Mouse (Mus musculus) embryonic fibroblast, embryonic 13.5 days (primary cell): ENCODE data around the gene Vangl1.

ENCODE experiments used
- CTCF ChIP-seq: IDR thresholded peaks from 2 replicates; pipeline ENCODE4 v1.5.1; 2011; ENCODE audit warnings: mild to moderate bottlenecking, control low read depth, low read length, moderate library complexity, borderline replicate concordance; ENCODE audit not compliant: insufficient read depth
- POLR2A ChIP-seq: IDR thresholded peaks from 2 replicates; pipeline ENCODE4 v1.6.1; 2011; ENCODE audit warnings: low read depth, mild to moderate bottlenecking, control low read depth, low read length, moderate library complexity

DNA sequence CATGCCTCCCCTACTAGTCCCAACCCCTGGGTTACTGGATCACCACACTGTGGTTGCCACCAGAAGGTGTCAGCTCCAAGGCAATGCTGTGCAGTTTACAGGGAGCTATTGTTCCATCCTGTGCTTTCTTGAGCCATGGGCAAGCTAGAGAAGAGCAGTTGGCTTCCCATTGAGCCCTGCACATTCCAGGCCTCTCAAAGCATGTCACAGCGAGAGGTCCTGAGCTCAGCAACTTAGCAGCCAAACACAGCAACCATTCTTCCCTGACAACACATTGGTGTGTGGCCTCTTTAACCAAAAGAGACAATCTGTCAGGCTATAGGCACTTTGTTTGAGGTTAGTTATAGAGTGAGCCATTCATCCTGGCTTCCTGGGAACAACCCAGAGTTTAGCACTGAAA lies 78.9 kb downstream of the Vangl1 start:
- TF ChIP-seq POLR2A (no peak), CTCF (no peak)
